Mouse (Mus musculus): ENCODE results near the gene Hspb11.

Gene Hspb11

DNA sequence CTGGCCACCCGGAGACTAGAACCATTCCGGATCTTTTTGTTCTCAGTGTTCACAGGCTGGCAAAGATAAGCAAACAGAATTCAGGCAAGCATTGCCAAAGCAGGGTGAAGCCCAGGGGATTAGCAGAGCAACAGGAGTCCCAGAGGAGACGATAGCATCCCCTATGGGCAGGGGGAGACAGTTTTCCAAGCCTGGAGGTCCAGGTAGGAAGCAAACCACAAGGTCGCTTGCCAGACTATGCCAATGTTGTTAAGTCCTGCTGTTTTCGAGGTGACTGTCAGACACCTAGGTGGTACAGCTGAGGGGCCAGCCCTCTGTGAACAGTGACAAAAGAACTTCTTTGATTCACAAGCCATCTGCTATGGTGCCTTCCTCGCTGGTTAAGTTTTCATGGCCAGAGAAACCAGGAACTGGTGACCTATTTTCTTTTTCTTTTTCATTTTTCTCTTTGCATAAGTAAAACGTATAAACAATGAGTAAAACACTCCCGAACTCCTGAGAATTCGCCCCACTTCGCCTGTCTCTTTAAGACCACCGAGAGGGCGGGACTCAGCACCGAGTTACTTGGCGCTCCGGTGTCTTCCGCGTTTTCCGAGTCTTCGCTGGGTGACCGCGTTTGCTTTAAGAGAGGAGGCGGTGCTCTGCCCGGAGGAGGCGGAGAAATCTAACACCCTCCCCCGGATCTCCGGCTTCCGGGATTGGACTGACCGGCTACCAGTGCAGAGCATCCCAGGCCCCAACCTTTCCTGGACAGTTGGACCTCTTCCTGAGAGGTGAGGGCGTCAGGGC lies 60.5 kb downstream of the Hspb11 start, which contains the start of gene Yipf1:
Gene Yipf1, plus strand, starts transcription at position 674 of the 789 bp plus-strand sequence.
- peak; percentile 76 for DNase-seq (ENCODE audit: low read depth, low spot score)

- DNase-seq (ENCODE audit: low read depth, low spot score) = no peak
Measured at GRCm38 (mm10) chr4:107314479-107314805, 61.0 kb downstream of the Hspb11 start.

- DNase-seq (ENCODE audit: low read depth, low spot score) = no peak
Measured at GRCm38 (mm10) chr4:107318646-107319045, 65.3 kb downstream of the Hspb11 start.

DNA sequence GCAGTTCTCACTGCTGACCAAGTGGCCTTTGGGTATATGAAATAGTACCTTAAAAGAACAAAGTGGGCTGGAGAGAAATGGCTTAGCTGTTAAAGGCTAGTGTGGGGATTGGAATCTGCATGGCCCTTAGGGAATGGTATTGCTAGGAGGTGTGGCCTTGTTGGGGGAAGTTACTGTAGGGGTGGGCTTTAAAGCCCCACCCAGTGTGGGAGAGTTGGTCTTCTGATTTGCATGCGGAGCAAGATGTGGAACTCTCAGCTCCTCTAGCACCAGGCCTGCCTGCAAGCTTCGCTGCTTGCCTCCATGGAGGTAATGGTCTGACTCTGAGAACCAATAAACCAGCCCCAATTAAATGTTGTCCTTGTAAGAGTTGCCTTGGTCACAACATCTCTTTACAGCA lies 67.6 kb downstream of the Hspb11 start:
- DNase-seq (ENCODE audit: low read depth, low spot score) = no peak

- no peak for DNase-seq (ENCODE audit: low read depth, low spot score)
Measured at GRCm38 (mm10) chr4:107323113-107323512, 69.7 kb downstream of the Hspb11 start.

DNA sequence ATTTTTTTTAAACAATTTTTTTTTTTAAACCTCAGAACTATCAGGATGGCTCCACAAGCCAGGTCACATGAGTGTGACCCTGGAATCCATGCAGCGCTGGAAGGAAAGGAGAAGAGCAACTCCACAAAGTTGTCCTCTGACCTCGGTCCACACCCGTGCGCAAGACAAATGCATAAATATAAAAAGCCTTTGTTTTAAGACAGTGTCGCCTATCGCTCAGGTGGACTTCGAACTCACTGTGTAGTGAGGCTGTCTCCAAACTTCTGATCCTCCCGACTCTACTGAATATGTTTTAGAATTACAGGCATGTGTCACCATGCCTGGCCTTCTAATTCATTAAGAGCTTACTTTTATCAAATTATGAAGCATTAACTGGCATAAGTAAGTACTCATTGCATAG lies 75.1 kb downstream of the Hspb11 start:
- DNase-seq (ENCODE audit: low read depth, low spot score) = no peak
